28 mouse cellular contexts compared by ENCODE assay signal in the genomic region with DNA sequence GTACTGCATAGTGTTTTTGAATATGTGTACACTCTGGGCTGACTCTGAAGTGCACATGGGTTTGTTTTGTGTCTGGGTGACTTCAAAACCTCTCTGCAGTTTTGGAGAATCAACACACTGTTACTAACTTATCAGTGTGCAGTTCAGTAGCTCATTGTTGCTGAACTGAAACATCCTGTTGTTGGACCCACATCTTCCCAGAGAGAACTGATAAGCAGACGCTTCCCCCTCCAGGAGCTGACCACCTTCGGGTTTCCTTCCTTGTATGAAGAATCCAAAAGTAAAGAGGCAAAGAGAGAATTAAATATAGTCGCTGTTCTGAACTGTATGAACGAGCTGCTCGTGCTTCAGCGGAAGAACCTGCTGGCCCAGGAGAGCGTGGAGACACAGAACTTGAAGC. TPM values are rescaled to one million over a fixed set of nuclear protein-coding genes. Genes with fewer than 3 reads are reported as not detected.
A peak's percentile ranks its signal among the peaks of the same experiment; 100 is the strongest.
DNase-seq lines count a peak whose midpoint lies in the region; ATAC-seq and TF ChIP-seq lines count a peak whose summit lies in the region.
"Had no signal": no experiment of that assay in that cellular context is flagged by ENCODE, and none has a peak within 500 bp of the region (broad histone marks: within the 10 kb centered on the region; RNA-seq: fewer than 3 reads in every experiment).

No protein-coding gene starts in this region.

- 0 out of 2 replicates have a peak overlapping the region, but pooled peaks have one; percentile 44 for H3K27ac ChIP-seq in heart, embryonic 12.5 days (ENCODE audit: poor library complexity, severe bottlenecking)
- H3K27ac ChIP-seq in heart, postnatal 0 days (ENCODE audit: low read depth) = peak overlapping the region; percentile 36; the same call in 1 of the 2 replicates
- H3K27ac ChIP-seq: embryonic facial prominence, embryonic 12.5 days; heart, adult 2 months; hindbrain, embryonic 10.5 days; hindbrain, embryonic 15.5 days; limb, embryonic 13.5 days; midbrain, embryonic 13.5 days; stomach, postnatal 0 days had no signal

- H3K4me1 ChIP-seq in heart, embryonic 12.5 days (replicated peaks) = peaks cover 25% of the 10 kb centered on the region
- H3K4me1 ChIP-seq in heart, postnatal 0 days (ENCODE audit: control insufficient read depth, insufficient read depth) = no peaks in the 10 kb centered on the region
- peaks cover 94% of the 10 kb centered on the region for H3K4me1 ChIP-seq in megakaryocyte, embryonic 14.5 days
- H3K4me1 ChIP-seq: embryonic facial prominence, embryonic 12.5 days; hindbrain, embryonic 15.5 days; limb, embryonic 13.5 days; midbrain, embryonic 13.5 days; neural tube, embryonic 13.5 days had no signal

- no peak overlapping the region for H3K4me3 ChIP-seq in heart, embryonic 12.5 days
- no peak overlapping the region for H3K4me3 ChIP-seq in heart, postnatal 0 days (ENCODE audit: low read depth, low read length)
- H3K4me3 ChIP-seq in megakaryocyte, embryonic 14.5 days (replicated peaks) = peak overlapping the region; percentile 76
- H3K4me3 ChIP-seq: embryonic facial prominence, embryonic 12.5 days; heart, adult 2 months; hindbrain, embryonic 10.5 days; hindbrain, embryonic 15.5 days; limb, embryonic 13.5 days; midbrain, embryonic 13.5 days; neural tube, embryonic 13.5 days had no signal

- TF ChIP-seq EP300 in heart, postnatal 0 days (IDR thresholded peaks at IDR 0.05; ENCODE audit: low read depth) = no peak

- H3K36me3 ChIP-seq in heart, embryonic 12.5 days = peaks cover 28% of the 10 kb centered on the region
- H3K36me3 ChIP-seq in heart, postnatal 0 days (replicated peaks; ENCODE audit: control insufficient read depth, insufficient read depth, low read length) = peaks cover 14% of the 10 kb centered on the region
- peaks cover 97% of the 10 kb centered on the region for H3K36me3 ChIP-seq in megakaryocyte, embryonic 14.5 days (replicated peaks; ENCODE audit: low read length)

- WGBS in heart, embryonic 12.5 days = 59% methylated on average over 7 of the region's 7 CpGs
- 60% methylated on average over 7 of the region's 7 CpGs for WGBS in heart, postnatal 0 days

- no peak overlapping the region for H3K9ac ChIP-seq in heart, embryonic 12.5 days
- H3K9ac ChIP-seq in heart, postnatal 0 days (replicated peaks; ENCODE audit: low read depth, low read length) = no peak overlapping the region
- H3K9ac ChIP-seq: embryonic facial prominence, embryonic 12.5 days; hindbrain, embryonic 15.5 days; limb, embryonic 13.5 days; midbrain, embryonic 13.5 days; neural tube, embryonic 13.5 days had no signal

- H3K9me3 ChIP-seq in heart, embryonic 12.5 days (replicated peaks) = no peaks in the 10 kb centered on the region
- H3K9me3 ChIP-seq in heart, postnatal 0 days (replicated peaks; ENCODE audit: control insufficient read depth, low read length) = no peaks in the 10 kb centered on the region
- peaks cover 9% of the 10 kb centered on the region; the same call in 1 of the 2 replicates for H3K9me3 ChIP-seq in megakaryocyte, embryonic 14.5 days
- H3K9me3 ChIP-seq: embryonic facial prominence, embryonic 12.5 days; hindbrain, embryonic 10.5 days; hindbrain, embryonic 15.5 days; limb, embryonic 13.5 days; midbrain, embryonic 13.5 days; neural tube, embryonic 13.5 days had no signal

- H3K27me3 ChIP-seq in heart, embryonic 12.5 days (replicated peaks) = no peaks in the 10 kb centered on the region
- H3K27me3 ChIP-seq in heart, postnatal 0 days (ENCODE audit: control insufficient read depth, insufficient read depth, low read length) = no peaks in the 10 kb centered on the region
- H3K27me3 ChIP-seq in megakaryocyte, embryonic 14.5 days (replicated peaks) = peaks cover 3% of the 10 kb centered on the region
- H3K27me3 ChIP-seq: embryonic facial prominence, embryonic 12.5 days; hindbrain, embryonic 15.5 days; limb, embryonic 13.5 days; midbrain, embryonic 13.5 days; neural tube, embryonic 13.5 days; Patski had no signal

- no peak overlapping the region for H3K4me2 ChIP-seq in heart, embryonic 12.5 days
- H3K4me2 ChIP-seq in heart, postnatal 0 days (ENCODE audit: low read depth, low read length) = no peak overlapping the region
- H3K4me2 ChIP-seq: embryonic facial prominence, embryonic 12.5 days; hindbrain, embryonic 15.5 days; limb, embryonic 13.5 days; midbrain, embryonic 13.5 days; neural tube, embryonic 13.5 days had no signal

- no peak for TF ChIP-seq CTCF in heart, postnatal 0 days (IDR thresholded peaks at IDR 0.05; ENCODE audit: low read depth)

- ATAC-seq in heart, embryonic 12.5 days (ENCODE audit: insufficient number of reproducible peaks, low FRiP score) = no peak
- ATAC-seq in heart, postnatal 0 days (ENCODE audit: insufficient read depth, low read depth) = no peak; the same call in 1 of the 2 replicates
- ATAC-seq in megakaryocyte, adult 5-6 weeks (ENCODE audit: poor library complexity, severe bottlenecking) = no peak
- ATAC-seq in common myeloid progenitor, adult 5-6 weeks (replicated peaks; ENCODE audit: low read depth, poor library complexity, severe bottlenecking) = peak; percentile 31
- ATAC-seq: inflammation-experienced regulatory T-cells, adult 6 months; midbrain, embryonic 13.5 days; Patski had no signal

- DNase-seq in heart, postnatal 14 days = no peak
- DNase-seq in heart, postnatal 0 days (ENCODE audit: low spot score) = no peak
- no peak for DNase-seq in heart, postnatal 4 days
- DNase-seq in embryo, embryonic 10 days (ENCODE audit: low spot score) = no peak
- DNase-seq: adrenal gland, postnatal 10 days; B cell, adult 2 months; cerebellum, adult 8-10 months; cerebellum, postnatal 25 days; embryo, embryonic 11 days; gastrocnemius, postnatal 14 days; heart, adult 2 months; kidney, adult 11 months; kidney, postnatal 14 days; lung, postnatal 36 days; right cerebral cortex, postnatal 4 days had no signal

- intact Hi-C loops in heart, postnatal 14 days (cut with DNase I) = no loop called here

RNA-seq across cellular contexts. Expression of gene Ssx2ip, which starts 14.5 kb away (rescaled TPM):
- 24.4 and 26.0 TPM in 2 replicates for polyA plus RNA-seq in heart, embryonic 12.5 days (2016; fragmentation: Nextera tagmentation; extraction: Ambion mirVana)
- 10 to 100 TPM in 1 of 2 experiments, 1 to 10 TPM in 1; 8.9 to 11.0 TPM for total RNA-seq in heart, postnatal 14 days (2021)
- total RNA-seq in heart, postnatal 0 days (2014; rRNA removed; ENCODE audit: low replicate concordance) = 6.4 and 13.8 TPM in 2 replicates
- polyA plus RNA-seq in heart, postnatal 0 days (2015; fragmentation: Nextera tagmentation; extraction: Ambion mirVana) = 7.3 and 7.6 TPM in 2 replicates
- total RNA-seq in heart, postnatal 4 days (2021) = 10 to 100 TPM; 18.6 to 21.0 TPM
- 0.51 and 10.1 TPM in 2 replicates for polyA plus RNA-seq in megakaryocyte, embryonic 14.5 days (2012; ENCODE audit: insufficient read depth, low replicate concordance)
- total RNA-seq in megakaryocyte, adult 5-6 weeks (2015) = 6.6 and 9.1 TPM in 2 replicates
- total RNA-seq in megakaryocyte, adult 5-6 weeks (2017) = 12.8 and 15.1 TPM in 2 replicates
- 35.7 and 37.3 TPM in 2 replicates for total RNA-seq in common myeloid progenitor, adult 5-6 weeks (2017)

RNA-seq across cellular contexts. Expression of gene Ctbs, which starts 30.7 kb away (rescaled TPM):
- polyA plus RNA-seq in heart, embryonic 12.5 days (2016; fragmentation: Nextera tagmentation; extraction: Ambion mirVana) = 11.3 and 11.8 TPM in 2 replicates
- total RNA-seq in heart, postnatal 14 days (2021) = 1 to 10 TPM; 4.0 to 4.7 TPM
- total RNA-seq in heart, postnatal 0 days (2014; rRNA removed; ENCODE audit: low replicate concordance) = 4.2 and 11.4 TPM in 2 replicates
- 6.6 and 7.4 TPM in 2 replicates for polyA plus RNA-seq in heart, postnatal 0 days (2015; fragmentation: Nextera tagmentation; extraction: Ambion mirVana)
- 1 to 10 TPM; 5.5 to 5.7 TPM for total RNA-seq in heart, postnatal 4 days (2021)
- polyA plus RNA-seq in megakaryocyte, embryonic 14.5 days (2012; ENCODE audit: insufficient read depth, low replicate concordance) = 5.9 and 21.7 TPM in 2 replicates
- 27.2 and 37.1 TPM in 2 replicates for total RNA-seq in megakaryocyte, adult 5-6 weeks (2015)
- 25.0 and 26.0 TPM in 2 replicates for total RNA-seq in megakaryocyte, adult 5-6 weeks (2017)
- 4.8 and 7.0 TPM in 2 replicates for total RNA-seq in common myeloid progenitor, adult 5-6 weeks (2017)
